Mouse (Mus musculus) intestine, embryonic 15.5 days (tissue): ENCODE results near the gene Dst. TPM values are rescaled to one million over a fixed set of nuclear protein-coding genes. Genes with fewer than 3 reads are reported as not detected.

ENCODE experiments used
- ATAC-seq: fragments of 200-750 bp; cut with Nextera tagmentation; 2 replicates; pipeline ENCODE4 v1.8.0; 2017; ENCODE audit warnings: moderate TSS enrichment, moderate library complexity
- H3K27ac ChIP-seq: fragments of 300-500 bp; sonication (generic); 2 replicates; pipeline ENCODE4 v1.5.1; 2015; ENCODE audit warnings: mild to moderate bottlenecking, inconsistent platforms
- H3K27me3 ChIP-seq: fragments of 300-500 bp; sonication (generic); replicated peaks from 2 replicates; pipeline ENCODE4 v1.6.1; 2015; ENCODE audit warnings: inconsistent platforms
- H3K36me3 ChIP-seq: fragments of 300-500 bp; sonication (generic); 2 replicates; pipeline ENCODE4 v1.6.1; 2015; ENCODE audit warnings: inconsistent platforms
- H3K4me1 ChIP-seq: fragments of 300-500 bp; sonication (generic); replicated peaks from 2 replicates; pipeline ENCODE4 v1.6.1; 2015; ENCODE audit warnings: inconsistent platforms
- H3K4me2 ChIP-seq: fragments of 300-500 bp; sonication (generic); replicated peaks from 2 replicates; pipeline ENCODE4 v1.6.1; 2015; ENCODE audit warnings: mild to moderate bottlenecking, inconsistent platforms
- H3K4me3 ChIP-seq: fragments of 300-500 bp; sonication (generic); replicated peaks from 2 replicates; pipeline ENCODE4 v1.5.1; 2015; ENCODE audit warnings: inconsistent platforms
- H3K9ac ChIP-seq: fragments of 300-500 bp; sonication (generic); 2 replicates; pipeline ENCODE4 v1.6.1; 2015; ENCODE audit warnings: inconsistent platforms
- H3K9me3 ChIP-seq: fragments of 300-500 bp; sonication (generic); 2 replicates; pipeline ENCODE4 v1.6.1; 2016; ENCODE audit warnings: inconsistent platforms
- WGBS: fragments of 180-500 bp; shearing (Covaris S2); methylation state at CpG from one replicate; pipeline ENCODE4 v1.1.7; 2015; 5-methylcytosine and 5-hydroxymethylcytosine counted together
- polyA plus RNA-seq: library from polyadenylated mRNA; unstranded; fragments of >200 nt; fragmentation: Nextera tagmentation; extraction: Ambion mirVana; gene quantifications from 2 replicates; pipeline ENCODE4 v1.2.1, GENCODE M21; 2015

Gene Dst
- polyA plus RNA-seq, 1 experiment from 2014 or later, result 19.2 TPM

- Histone ChIP-seq H3K4me2 (no peak overlapping the region), H3K4me3 (no peak overlapping the region), H3K27ac (no peak overlapping the region), H3K27me3 (no peaks in the 10 kb centered on the region), H3K4me1 (peaks cover 9% of the 10 kb centered on the region; the same call in 1 of the 2 replicates), H3K9ac (no peak overlapping the region), H3K36me3 (no peaks in the 10 kb centered on the region), H3K9me3 (no peaks in the 10 kb centered on the region)
- 74% methylated on average over 16 of the region's 16 CpGs for WGBS
- ATAC-seq, result no peak
Measured at GRCm38 (mm10) chr1:34132875-34133274, 224.8 kb downstream of the Dst start.

GRCm38 (mm10) chr1:34135535-34135934, 227.5 kb downstream of the Dst start:
- ATAC-seq, result peak; percentile 44
- 78% methylated on average over 3 of the region's 3 CpGs for whole genome bisulfite sequencing
- no peaks in the 10 kb centered on the region for H3K9me3 ChIP-seq
- H3K27ac ChIP-seq, result no peak overlapping the region
- peaks cover 14% of the 10 kb centered on the region; the same call in 1 of the 2 replicates for H3K4me1 ChIP-seq
- no peaks in the 10 kb centered on the region for H3K36me3 ChIP-seq
- no peak overlapping the region for H3K4me2 ChIP-seq
- no peak overlapping the region for H3K4me3 ChIP-seq
- H3K9ac ChIP-seq, result no peak overlapping the region
- no peaks in the 10 kb centered on the region for H3K27me3 ChIP-seq

- Histone ChIP-seq H3K4me1 (0 out of 2 replicates have a peak, but pooled peaks cover 11% of the 10 kb centered on the region), H3K36me3 (no peaks in the 10 kb centered on the region), H3K27ac (no peak overlapping the region), H3K4me3 (no peak overlapping the region), H3K27me3 (no peaks in the 10 kb centered on the region), H3K9ac (no peak overlapping the region), H3K9me3 (no peaks in the 10 kb centered on the region), H3K4me2 (no peak overlapping the region)
- WGBS, result 67% methylated on average over 13 of the region's 13 CpGs
- ATAC-seq, result no peak
Measured at GRCm38 (mm10) chr1:34139191-34139853, 231.3 kb downstream of the Dst start.

DNA sequence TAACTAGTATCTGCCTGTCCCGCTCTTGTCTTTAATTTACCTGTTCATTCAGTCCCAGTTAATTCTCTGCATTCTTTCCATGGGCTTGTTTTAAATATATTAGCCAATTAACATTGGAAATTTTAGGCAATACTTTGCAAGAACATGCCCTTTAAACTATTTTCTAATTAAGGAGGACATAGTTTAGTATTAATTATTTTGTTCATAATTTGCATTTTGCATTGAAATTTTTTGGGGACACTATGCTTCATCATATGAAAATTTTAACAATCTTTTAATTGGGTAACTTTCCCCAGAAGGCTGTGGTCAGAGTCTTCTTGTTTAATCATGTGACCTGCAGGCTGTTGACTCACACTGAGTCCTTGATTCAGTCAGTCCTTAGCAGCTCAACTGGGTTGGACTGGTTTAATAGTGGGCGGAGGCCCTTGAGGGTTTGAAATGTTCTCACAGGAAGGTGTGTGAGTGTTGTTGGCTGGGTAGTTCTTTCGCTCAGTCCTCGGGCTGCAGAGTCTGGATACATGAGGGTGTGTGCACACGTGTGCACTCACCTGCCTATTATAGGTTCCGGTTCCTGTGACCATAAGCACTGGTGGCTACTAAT, 231.9 kb downstream of the Dst start:
- ATAC-seq, result peak; percentile 93
- H3K4me2 ChIP-seq, result 0 out of 2 replicates have a peak overlapping the region, but pooled peaks have one; percentile 9
- 58% methylated on average over 6 of the region's 6 CpGs for WGBS
- 0 out of 2 replicates have a peak overlapping the region, but pooled peaks have one; percentile 11 for H3K27ac ChIP-seq
- no peak overlapping the region for H3K9ac ChIP-seq
- H3K4me1 ChIP-seq, result 0 out of 2 replicates have a peak, but pooled peaks cover 11% of the 10 kb centered on the region
- H3K36me3 ChIP-seq, result no peaks in the 10 kb centered on the region
- no peaks in the 10 kb centered on the region for H3K27me3 ChIP-seq
- H3K9me3 ChIP-seq, result no peaks in the 10 kb centered on the region
- no peak overlapping the region for H3K4me3 ChIP-seq

- ATAC-seq, result peak; percentile 18; the same call in 1 of the 2 replicates
- Histone ChIP-seq H3K9ac (no peak overlapping the region), H3K4me1 (0 out of 2 replicates have a peak, but pooled peaks cover 11% of the 10 kb centered on the region), H3K27ac (0 out of 2 replicates have a peak overlapping the region, but pooled peaks have one; percentile 11), H3K4me2 (0 out of 2 replicates have a peak overlapping the region, but pooled peaks have one; percentile 9), H3K27me3 (no peaks in the 10 kb centered on the region), H3K9me3 (no peaks in the 10 kb centered on the region), H3K36me3 (no peaks in the 10 kb centered on the region), H3K4me3 (no peak overlapping the region)
- WGBS, result 62% methylated on average over 3 of the region's 3 CpGs
Measured at GRCm38 (mm10) chr1:34140686-34141085, 232.7 kb downstream of the Dst start.

GRCm38 (mm10) chr1:34142951-34143580, 235.0 kb downstream of the Dst start:
- no peak overlapping the region for H3K9ac ChIP-seq
- H3K4me1 ChIP-seq, result 0 out of 2 replicates have a peak, but pooled peaks cover 11% of the 10 kb centered on the region
- no peaks in the 10 kb centered on the region for H3K36me3 ChIP-seq
- no peak overlapping the region for H3K4me2 ChIP-seq
- no peaks in the 10 kb centered on the region for H3K27me3 ChIP-seq
- H3K4me3 ChIP-seq, result no peak overlapping the region
- no peak for ATAC-seq
- H3K9me3 ChIP-seq, result no peaks in the 10 kb centered on the region
- 54% methylated on average over 9 of the region's 9 CpGs for WGBS
- no peak overlapping the region for H3K27ac ChIP-seq

DNA sequence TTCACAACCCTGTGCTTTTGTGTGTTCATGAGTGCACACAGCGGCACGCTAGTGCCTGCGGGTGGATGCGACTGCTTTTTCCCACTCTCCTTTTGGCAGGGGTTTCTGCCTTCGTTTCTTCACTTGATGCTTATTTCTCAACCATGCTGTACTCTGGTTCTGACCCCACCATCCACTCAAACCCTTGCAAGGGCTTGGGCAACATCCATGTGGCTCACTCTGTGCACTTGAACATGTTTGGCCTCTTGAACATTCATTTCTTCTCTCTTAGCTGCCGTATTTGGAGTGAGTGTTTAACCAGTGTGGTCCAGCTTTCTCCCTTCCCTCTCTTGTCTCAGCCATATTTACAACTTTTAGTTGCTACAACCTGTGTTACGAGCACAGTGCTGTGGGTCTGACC, 236.8 kb downstream of the Dst start:
- Histone ChIP-seq H3K4me3 (no peak overlapping the region), H3K4me2 (no peak overlapping the region), H3K27ac (no peak overlapping the region), H3K36me3 (no peaks in the 10 kb centered on the region), H3K9ac (no peak overlapping the region), H3K9me3 (no peaks in the 10 kb centered on the region), H3K4me1 (0 out of 2 replicates have a peak, but pooled peaks cover 6% of the 10 kb centered on the region), H3K27me3 (no peaks in the 10 kb centered on the region)
- no peak for ATAC-seq
- WGBS, result 92% methylated on average over 7 of the region's 7 CpGs

- 0 out of 2 replicates have a peak, but pooled peaks cover 3% of the 10 kb centered on the region for H3K4me1 ChIP-seq
- no peaks in the 10 kb centered on the region for H3K36me3 ChIP-seq
- no peak for ATAC-seq
- H3K9ac ChIP-seq, result no peak overlapping the region
- H3K4me3 ChIP-seq, result no peak overlapping the region
- H3K27me3 ChIP-seq, result no peaks in the 10 kb centered on the region
- no peak overlapping the region for H3K4me2 ChIP-seq
- no peak overlapping the region for H3K27ac ChIP-seq
- H3K9me3 ChIP-seq, result no peaks in the 10 kb centered on the region
- 94% methylated on average over 11 of the region's 11 CpGs for WGBS
Measured at GRCm38 (mm10) chr1:34148039-34148438, 240.0 kb downstream of the Dst start.

DNA sequence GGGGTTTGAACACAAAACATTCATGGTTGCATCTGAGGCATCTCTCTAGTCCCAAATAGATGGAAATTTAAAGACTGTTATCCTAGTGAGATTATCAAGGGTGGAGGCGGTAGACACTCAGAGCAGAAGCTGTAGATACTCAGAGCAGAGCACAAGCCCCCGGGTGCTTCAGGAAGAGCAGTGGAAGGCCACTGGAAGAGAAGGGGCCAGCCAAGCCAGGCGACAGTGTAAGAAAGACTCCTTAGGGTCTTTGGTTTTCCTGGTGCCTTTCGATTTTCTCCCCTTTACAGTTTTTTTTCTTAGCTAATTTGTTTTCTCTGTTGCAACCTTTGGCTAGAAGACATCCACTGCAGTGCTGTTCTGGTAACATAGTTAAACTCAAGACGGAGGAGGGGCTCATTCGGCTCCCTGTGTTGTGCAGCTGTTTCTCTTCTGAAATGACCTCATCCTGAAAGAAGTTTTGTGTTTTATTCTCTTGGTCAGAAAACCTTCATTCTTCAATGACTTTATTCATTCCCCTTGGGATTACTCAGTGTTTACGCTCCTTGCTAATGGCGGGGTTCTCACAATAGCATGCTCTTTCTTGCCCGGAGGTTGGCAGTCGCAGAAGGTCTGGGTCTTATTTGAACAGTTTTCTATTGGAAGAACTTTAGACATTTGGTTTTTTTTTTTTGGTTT, 242.5 kb downstream of the Dst start:
- Histone ChIP-seq H3K27ac (no peak overlapping the region), H3K4me2 (no peak overlapping the region), H3K9ac (no peak overlapping the region), H3K36me3 (no peaks in the 10 kb centered on the region), H3K27me3 (no peaks in the 10 kb centered on the region), H3K4me3 (no peak overlapping the region), H3K9me3 (no peaks in the 10 kb centered on the region), H3K4me1 (no peaks in the 10 kb centered on the region)
- WGBS, result 47% methylated on average over 10 of the region's 10 CpGs
- ATAC-seq, result peak; percentile 79

GRCm38 (mm10) chr1:34152683-34153082, 244.7 kb downstream of the Dst start:
- H3K4me3 ChIP-seq, result no peak overlapping the region
- ATAC-seq, result no peak
- 85% methylated on average over 5 of the region's 5 CpGs for whole genome bisulfite sequencing

DNA sequence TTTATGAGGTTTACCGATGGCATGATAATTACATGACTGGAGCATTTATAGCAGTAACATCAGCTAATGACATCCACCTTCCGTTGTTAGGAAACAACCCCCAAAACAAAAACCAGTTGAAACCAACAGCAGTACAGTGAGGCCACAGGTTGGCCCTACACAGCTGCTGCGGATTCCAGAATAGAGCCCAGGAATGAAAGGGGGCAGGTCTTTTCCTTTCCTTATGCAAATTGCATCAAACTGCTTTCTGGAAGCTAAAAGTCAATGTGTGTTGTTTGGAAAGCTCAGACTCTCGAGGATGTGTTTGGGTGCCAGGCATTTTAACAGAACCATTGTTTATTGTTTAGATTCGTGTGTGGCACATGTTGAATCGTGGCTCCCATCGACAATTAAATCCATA, 248.0 kb downstream of the Dst start:
- Histone ChIP-seq H3K4me1 (no peaks in the 10 kb centered on the region), H3K4me2 (no peak overlapping the region), H3K36me3 (no peaks in the 10 kb centered on the region), H3K27ac (no peak overlapping the region), H3K27me3 (no peaks in the 10 kb centered on the region), H3K4me3 (no peak overlapping the region), H3K9me3 (no peaks in the 10 kb centered on the region), H3K9ac (no peak overlapping the region)
- ATAC-seq, result no peak
- WGBS, result 74% methylated on average over 7 of the region's 7 CpGs

More at GRCm38 (mm10) chr1:34152683-34153082, 244.7 kb downstream of the Dst start:
- H3K9ac ChIP-seq, result no peak overlapping the region
- H3K27ac ChIP-seq, result no peak overlapping the region
- H3K4me1 ChIP-seq, result no peaks in the 10 kb centered on the region
- H3K36me3 ChIP-seq, result no peaks in the 10 kb centered on the region
- H3K27me3 ChIP-seq, result no peaks in the 10 kb centered on the region
- H3K9me3 ChIP-seq, result no peaks in the 10 kb centered on the region
- no peak overlapping the region for H3K4me2 ChIP-seq

DNA sequence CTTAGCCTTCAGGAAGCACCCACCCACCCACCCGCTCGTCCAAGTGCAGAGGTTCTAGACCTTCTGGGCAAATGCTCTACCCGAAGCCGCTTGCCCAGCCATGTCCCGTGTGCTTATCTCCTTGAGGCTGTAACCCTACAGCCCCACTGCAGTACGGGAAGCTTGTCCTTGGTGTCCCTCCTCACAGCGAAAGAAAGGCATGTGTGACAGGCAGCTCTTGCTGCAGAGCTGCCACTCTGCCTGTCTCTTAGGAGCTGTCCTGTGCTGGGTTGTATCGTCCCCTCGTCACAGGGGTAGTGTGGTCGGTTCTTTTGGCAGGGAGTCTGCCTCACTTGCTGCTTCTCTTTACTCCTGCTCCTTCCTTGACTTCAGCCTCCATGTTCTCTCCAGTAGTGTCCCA, 249.7 kb downstream of the Dst start:
- H3K4me2 ChIP-seq, result no peak overlapping the region
- no peak overlapping the region for H3K27ac ChIP-seq
- 91% methylated on average over 10 of the region's 10 CpGs for WGBS
- no peak overlapping the region for H3K4me3 ChIP-seq
- ATAC-seq, result no peak
- H3K36me3 ChIP-seq, result no peaks in the 10 kb centered on the region
- H3K9ac ChIP-seq, result no peak overlapping the region
- no peaks in the 10 kb centered on the region for H3K9me3 ChIP-seq
- H3K4me1 ChIP-seq, result no peaks in the 10 kb centered on the region
- no peaks in the 10 kb centered on the region for H3K27me3 ChIP-seq
